Mouse (Mus musculus): ENCODE data around the gene Serinc5.

Serinc5 gene

GRCm38 (mm10) chr13:92742886-92743285, 132.0 kb downstream of the Serinc5 start:
- no peak for DNase-seq (ENCODE audit: low spot score)

DNA sequence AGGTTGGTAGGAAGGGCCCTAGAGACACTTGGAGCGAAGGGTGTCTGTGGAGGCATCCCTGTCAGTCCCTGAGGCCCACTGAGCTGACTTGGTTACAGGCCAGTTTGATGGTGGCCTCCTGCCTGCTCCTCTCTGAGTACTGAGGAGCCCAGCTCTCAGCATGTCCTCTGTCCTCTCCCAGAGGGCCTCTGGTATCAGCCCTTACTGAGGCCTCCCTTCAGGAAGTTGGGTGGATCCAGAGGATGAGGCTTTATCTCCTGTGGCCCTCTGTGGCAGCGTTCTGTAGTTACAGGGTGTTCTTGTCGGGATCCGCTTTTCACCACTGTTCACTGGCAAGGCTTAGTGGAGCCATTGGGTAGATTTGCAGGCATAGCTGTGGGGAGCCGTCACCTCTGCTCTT, 132.4 kb downstream of the Serinc5 start:
- DNase-seq (ENCODE audit: low spot score) = no peak

GRCm38 (mm10) chr13:92750976-92751518, 140.2 kb downstream of the Serinc5 start:
- DNase-seq (ENCODE audit: low spot score) = peak; percentile 57

GRCm38 (mm10) chr13:92751726-92752565, 141.1 kb downstream of the Serinc5 start:
- peak; percentile 74 for DNase-seq (ENCODE audit: low spot score)

DNA sequence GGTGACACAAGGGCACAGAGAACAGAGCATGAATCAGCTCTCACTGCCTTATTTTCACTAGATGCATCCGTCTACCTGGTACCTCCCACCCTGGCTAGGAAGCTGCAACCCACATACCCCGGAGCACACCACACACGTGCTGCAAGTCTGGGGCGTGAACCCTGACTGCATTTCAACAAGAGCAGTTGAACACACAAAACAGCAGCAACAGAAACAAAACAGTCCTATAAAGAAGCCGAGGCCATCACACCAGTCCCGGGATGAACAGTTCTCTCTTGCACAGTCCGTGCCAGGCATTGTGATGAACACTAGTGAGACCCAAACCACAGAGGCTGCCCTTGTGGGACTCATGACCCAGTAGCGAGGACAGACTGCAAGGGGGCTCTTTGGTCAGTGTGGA, 142.8 kb downstream of the Serinc5 start:
- DNase-seq (ENCODE audit: low spot score) = no peak

DNA sequence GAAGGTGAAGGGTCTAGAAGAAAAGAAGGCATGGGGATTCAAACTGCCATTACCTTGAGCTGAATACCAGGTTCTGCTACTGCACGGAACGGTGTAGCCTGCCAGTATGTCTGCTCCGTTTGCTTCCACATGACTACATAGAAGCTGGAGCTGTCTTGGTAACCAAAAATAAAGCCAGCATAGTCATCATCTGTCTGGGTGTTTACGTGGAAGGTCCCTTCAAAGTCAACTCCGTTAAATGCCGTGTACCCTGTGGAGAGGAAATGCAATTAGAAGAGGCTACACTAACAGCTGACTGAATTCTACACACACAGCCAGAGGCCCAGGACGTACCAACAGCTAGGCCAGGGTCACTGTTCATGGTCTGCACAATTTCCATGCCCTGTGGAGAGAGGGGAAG, 144.1 kb downstream of the Serinc5 start:
- no peak for DNase-seq (ENCODE audit: low spot score)

DNA sequence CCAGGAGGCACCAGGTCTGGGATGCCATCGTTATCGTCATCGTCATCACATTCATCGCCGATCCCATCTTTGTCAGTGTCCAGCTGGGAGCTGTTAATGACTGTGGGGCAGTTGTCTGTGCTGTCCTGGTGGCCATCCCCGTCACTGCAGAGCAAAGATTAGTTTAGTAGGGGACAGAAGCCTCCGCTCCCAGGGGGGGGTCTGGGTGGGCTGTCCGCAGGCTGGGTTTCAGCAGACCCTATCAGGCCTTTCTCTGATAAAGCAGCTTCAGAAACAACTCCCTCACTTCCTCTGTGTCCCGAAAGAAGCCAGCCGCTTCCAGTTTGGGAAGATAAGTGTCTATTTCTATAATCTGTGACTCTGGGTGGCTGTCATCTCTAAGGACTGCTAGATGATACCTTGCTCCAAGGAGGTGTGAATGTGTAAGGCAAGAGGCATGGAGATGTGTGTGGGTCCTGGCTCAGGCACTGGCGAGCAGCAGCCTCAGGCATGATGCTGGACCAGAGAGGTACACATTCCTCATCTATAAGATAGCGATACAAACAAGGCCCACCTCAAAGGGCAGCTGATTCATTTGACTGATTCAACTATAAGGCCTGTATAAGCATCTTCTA, 147.2 kb downstream of the Serinc5 start:
- DNase-seq (ENCODE audit: low spot score) = no peak

DNA sequence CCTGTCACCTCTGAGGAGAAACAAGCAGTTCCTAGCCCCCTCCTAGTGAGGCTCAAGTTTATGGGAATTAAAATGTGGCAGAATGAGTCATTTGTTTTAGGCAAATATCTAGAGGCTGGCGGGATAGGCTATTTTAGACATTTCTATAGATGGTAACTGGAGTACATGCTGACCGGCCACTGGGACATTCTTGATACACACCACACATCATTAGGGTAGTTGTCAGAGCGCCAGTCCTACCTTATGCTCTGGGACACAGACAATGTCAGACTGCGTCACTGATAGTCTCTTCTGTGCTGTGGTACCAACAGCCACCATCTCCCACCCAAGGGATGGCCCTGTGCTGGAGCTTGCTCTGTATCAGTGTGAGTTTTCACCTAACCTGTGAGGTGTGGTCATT, 148.2 kb downstream of the Serinc5 start:
- DNase-seq (ENCODE audit: low spot score) = no peak

DNA sequence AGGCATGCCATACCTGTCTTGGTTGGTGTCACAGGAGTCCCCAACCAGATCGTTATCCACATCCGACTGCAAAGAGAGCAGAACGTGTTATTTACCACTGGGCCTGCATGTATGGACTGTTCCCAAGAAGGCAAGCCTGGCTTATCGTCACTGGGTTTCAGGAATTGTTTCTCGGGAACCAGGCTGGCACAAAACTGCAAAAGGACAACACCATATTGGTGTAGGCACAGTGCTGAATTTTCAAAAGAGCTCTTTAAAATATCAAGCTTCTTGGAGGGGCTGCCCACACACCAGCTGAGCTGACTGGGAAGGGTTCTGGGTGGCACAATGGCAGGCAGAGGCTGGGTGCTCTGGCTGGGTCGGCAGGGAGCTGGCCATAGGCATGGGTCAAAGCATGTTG, 149.6 kb downstream of the Serinc5 start:
- no peak for DNase-seq (ENCODE audit: low spot score)
